Comparison of ENCODE assay signal across 29 mouse cellular contexts in genomic region chrX:50948116-50948515, GRCm38 (mm10). TPM values are rescaled to one million over a fixed set of nuclear protein-coding genes. Genes with fewer than 3 reads are reported as not detected.
A peak's percentile ranks its signal among the peaks of the same experiment; 100 is the strongest.
DNase-seq lines count a peak whose midpoint lies in the region; ATAC-seq and TF ChIP-seq lines count a peak whose summit lies in the region.
"Had no signal": no experiment of that assay in that cellular context is flagged by ENCODE, and none has a peak within 500 bp of the region (broad histone marks: within the 10 kb centered on the region; RNA-seq: fewer than 3 reads in every experiment).

No protein-coding gene starts in this region.

- no peak for DNase-seq in gastrocnemius, adult 2 months
- DNase-seq in gastrocnemius, adult 18-20 months (ENCODE audit: low spot score), result no peak
- no peak for DNase-seq in heart, embryonic 10.5 days (ENCODE audit: low spot score)
- DNase-seq in lung, postnatal 25 days (ENCODE audit: low spot score), result no peak
- peak; percentile 44 for DNase-seq in MEL (ENCODE audit: low read depth, low spot score)
- DNase-seq: cerebellum, adult 8-10 months; liver, postnatal 0 days; right cerebral cortex, postnatal 25 days; thymus, adult 18-20 months; thymus, postnatal 25 days had no signal

- TF ChIP-seq POLR2A in MEL (IDR thresholded peaks at IDR 0.05; ENCODE audit: control insufficient read depth in 1 of 2, insufficient read depth in 1 of 2, low read depth in 1 of 2, low read length in 2 of 2, poor library complexity in 1 of 2), result no peak

- intact Hi-C loops in gastrocnemius, adult 2 months (cut with DNase I), result no loop called here

- no peaks in the 10 kb centered on the region for H3K9me3 ChIP-seq in heart, embryonic 15.5 days (replicated peaks)
- H3K9me3 ChIP-seq in heart, embryonic 10.5 days, result no peaks in the 10 kb centered on the region
- no peaks in the 10 kb centered on the region for H3K9me3 ChIP-seq in lung, embryonic 15.5 days
- no peaks in the 10 kb centered on the region for H3K9me3 ChIP-seq in MEL (replicated peaks; ENCODE audit: insufficient read depth, low read length)
- H3K9me3 ChIP-seq: G1E; limb, embryonic 13.5 days; liver, embryonic 12.5 days; stomach, embryonic 15.5 days had no signal

- H3K4me3 ChIP-seq in gastrocnemius, adult 2 months, result peak overlapping the region; percentile 13; the same call in 1 of the 2 replicates
- no peak overlapping the region for H3K4me3 ChIP-seq in heart, embryonic 15.5 days
- no peak overlapping the region for H3K4me3 ChIP-seq in heart, embryonic 10.5 days
- H3K4me3 ChIP-seq in lung, embryonic 15.5 days, result no peak overlapping the region
- no peak overlapping the region for H3K4me3 ChIP-seq in MEL (ENCODE audit: control insufficient read depth in 1 of 2, insufficient read depth in 1 of 2, low read depth in 2 of 2, low read length in 2 of 2)
- H3K4me3 ChIP-seq: layer of hippocampus, adult 2 months; left cerebral cortex, adult 2 months; limb, embryonic 13.5 days; liver, embryonic 12.5 days; stomach, embryonic 15.5 days had no signal

- TF ChIP-seq RAD21 in MEL (IDR thresholded peaks at IDR 0.05; ENCODE audit: low read depth, low read length), result no peak

- 0 out of 2 replicates have a peak, but pooled peaks have one; percentile 18 for ATAC-seq in heart, embryonic 15.5 days (replicated peaks; ENCODE audit: insufficient number of reproducible peaks, insufficient read depth, low FRiP score, low read depth)
- ATAC-seq in lung, embryonic 15.5 days (ENCODE audit: borderline replicate concordance, extremely low read depth, low FRiP score, low TSS enrichment), result no peak
- ATAC-seq: forebrain, embryonic 14.5 days; hindbrain, embryonic 16.5 days; liver, embryonic 12.5 days; liver, postnatal 0 days; midbrain, embryonic 16.5 days; Patski had no signal

- H3K4me2 ChIP-seq in heart, embryonic 15.5 days, result peak overlapping the region; percentile 15; the same call in 1 of the 2 replicates
- H3K4me2 ChIP-seq in lung, embryonic 15.5 days, result no peak overlapping the region
- H3K4me2 ChIP-seq: limb, embryonic 13.5 days; liver, embryonic 12.5 days; midbrain, embryonic 11.5 days; stomach, embryonic 15.5 days had no signal

- TF ChIP-seq CTCF in gastrocnemius, adult 2 months (IDR thresholded peaks at IDR 0.05), result no peak
- no peak for TF ChIP-seq CTCF in MEL (IDR thresholded peaks at IDR 0.05 in 2 of 3, conservative IDR thresholded peaks at IDR 0.05 in 1 of 3; ENCODE audit: control insufficient read depth in 1 of 3, insufficient read depth in 1 of 3, low read depth in 2 of 3, low read length in 3 of 3, poor library complexity in 1 of 3, severe bottlenecking in 1 of 3)

- no peak for TF ChIP-seq EP300 in MEL (IDR thresholded peaks at IDR 0.05; ENCODE audit: low read depth in 1 of 2, low read length in 2 of 2)

- no peaks in the 10 kb centered on the region for H3K27me3 ChIP-seq in heart, embryonic 15.5 days
- H3K27me3 ChIP-seq in heart, embryonic 10.5 days (ENCODE audit: insufficient read depth, poor library complexity, severe bottlenecking), result no peaks in the 10 kb centered on the region
- no peaks in the 10 kb centered on the region for H3K27me3 ChIP-seq in lung, embryonic 15.5 days
- H3K27me3 ChIP-seq in MEL (ENCODE audit: control insufficient read depth in 1 of 2, insufficient read depth in 2 of 2, low read length in 2 of 2), result no peaks in the 10 kb centered on the region
- H3K27me3 ChIP-seq: limb, embryonic 13.5 days; liver, embryonic 12.5 days; stomach, embryonic 15.5 days had no signal

- no peaks in the 10 kb centered on the region for H3K79me2 ChIP-seq in MEL (ENCODE audit: control insufficient read depth, insufficient read depth, low read length, poor library complexity)

- no peaks in the 10 kb centered on the region for H3K4me1 ChIP-seq in heart, embryonic 15.5 days (replicated peaks)
- no peaks in the 10 kb centered on the region for H3K4me1 ChIP-seq in heart, embryonic 10.5 days
- H3K4me1 ChIP-seq in lung, embryonic 15.5 days, result no peaks in the 10 kb centered on the region
- H3K4me1 ChIP-seq in MEL (ENCODE audit: control insufficient read depth in 1 of 2, insufficient read depth in 2 of 2, low read length in 2 of 2), result peaks cover 2 to 3% of the 10 kb centered on the region in 2 experiments; a peak in 3 of 4 replicates
- H3K4me1 ChIP-seq: limb, embryonic 13.5 days; liver, embryonic 12.5 days; stomach, embryonic 15.5 days had no signal

- no peaks in the 10 kb centered on the region for H3K36me3 ChIP-seq in heart, embryonic 15.5 days
- H3K36me3 ChIP-seq in heart, embryonic 10.5 days, result no peaks in the 10 kb centered on the region
- no peaks in the 10 kb centered on the region for H3K36me3 ChIP-seq in lung, embryonic 15.5 days
- H3K36me3 ChIP-seq in MEL (ENCODE audit: control insufficient read depth in 1 of 2, insufficient read depth in 2 of 2, low read length in 2 of 2), result peaks cover 0 to 5% of the 10 kb centered on the region in 2 experiments; a peak in 2 of 4 replicates
- H3K36me3 ChIP-seq: G1E; limb, embryonic 13.5 days; liver, embryonic 12.5 days; stomach, embryonic 15.5 days had no signal

- peak overlapping the region; percentile 55 for H3K27ac ChIP-seq in gastrocnemius, adult 2 months
- peak overlapping the region; percentile 74 for H3K27ac ChIP-seq in heart, embryonic 15.5 days
- H3K27ac ChIP-seq in heart, embryonic 10.5 days, result no peak overlapping the region
- peak overlapping the region; percentile 44; the same call in 1 of the 2 replicates for H3K27ac ChIP-seq in lung, embryonic 15.5 days
- H3K27ac ChIP-seq in MEL (ENCODE audit: control insufficient read depth, low read depth, low read length), result no peak overlapping the region
- H3K27ac ChIP-seq: layer of hippocampus, adult 2 months; left cerebral cortex, adult 2 months; limb, embryonic 13.5 days; liver, embryonic 12.5 days; stomach, embryonic 15.5 days had no signal

- WGBS in heart, embryonic 15.5 days, result 27% methylated on average over 4 of the region's 4 CpGs
- WGBS in heart, embryonic 10.5 days, result 47% methylated on average over 4 of the region's 4 CpGs
- 49% methylated on average over 4 of the region's 4 CpGs for WGBS in lung, embryonic 15.5 days

- no peak overlapping the region for H3K9ac ChIP-seq in heart, embryonic 15.5 days
- H3K9ac ChIP-seq in lung, embryonic 15.5 days, result no peak overlapping the region
- H3K9ac ChIP-seq in MEL (ENCODE audit: control insufficient read depth, low read depth, low read length, poor library complexity, severe bottlenecking), result no peak overlapping the region
- H3K9ac ChIP-seq: limb, embryonic 13.5 days; liver, embryonic 12.5 days; liver, postnatal 0 days; stomach, embryonic 15.5 days had no signal

TF ChIP-seq in MEL, 35 proteins besides CTCF, POLR2A, EP300 and RAD21:
- no peak for TF ChIP-seq NELFE (IDR thresholded peaks at IDR 0.05; ENCODE audit: low read depth, low read length)
- TF ChIP-seq ZKSCAN1 (IDR thresholded peaks at IDR 0.05; ENCODE audit: low read depth, low read length), result no peak
- TF ChIP-seq SMC3 (IDR thresholded peaks at IDR 0.05; ENCODE audit: low read depth, low read length), result no peak
- TF ChIP-seq MAZ (IDR thresholded peaks at IDR 0.05; ENCODE audit: low read depth, low read length), result no peak
- TF ChIP-seq USF1 (IDR thresholded peaks at IDR 0.05; ENCODE audit: low read depth, low read length), result no peak
- no peak for TF ChIP-seq ZNF384 (IDR thresholded peaks at IDR 0.05; ENCODE audit: low read depth, low read length)
- TF ChIP-seq MEF2A (IDR thresholded peaks at IDR 0.05; ENCODE audit: extremely low read depth, insufficient replicate concordance, low read depth, low read length, poor library complexity, severe bottlenecking), result no peak
- no peak for TF ChIP-seq ETS1 (IDR thresholded peaks at IDR 0.05; ENCODE audit: low read depth, low read length)
- TF ChIP-seq TBP (IDR thresholded peaks at IDR 0.05; ENCODE audit: low read depth, low read length), result no peak
- TF ChIP-seq TAL1 (IDR thresholded peaks at IDR 0.05; ENCODE audit: low read length), result no peak

RNA-seq across cellular contexts. Expression of gene Frmd7, which starts 5.6 kb away (rescaled TPM):
- under 1 TPM; 0.33 to 0.59 TPM for total RNA-seq in gastrocnemius, adult 2 months (2021)
- total RNA-seq in gastrocnemius, adult 18-20 months (2021), result under 1 TPM; 0.43 TPM
- polyA plus RNA-seq in heart, embryonic 15.5 days (2015; fragmentation: Nextera tagmentation; extraction: Ambion mirVana), result 0.15 and 0.23 TPM in 2 replicates
- 0.25 and 0.43 TPM in 2 replicates for polyA plus RNA-seq in heart, embryonic 10.5 days (2016; fragmentation: Nextera tagmentation; extraction: Ambion mirVana)
- 0.17 TPM in 1 of 2 replicates, not detected in the other for polyA plus RNA-seq in lung, embryonic 15.5 days (2015; fragmentation: Nextera tagmentation; extraction: Ambion mirVana)
- total RNA-seq in MEL (2012; rRNA removed), result not detected in 2 replicates
- polyA plus RNA-seq in MEL (2012; ENCODE audit: insufficient read depth in 1 of 2, insufficient read length in 2 of 2, low read depth in 1 of 2, low replicate concordance in 2 of 2, missing spikeins in 1 of 2), result not detected
- total RNA-seq: G1E; megakaryocyte, adult 5-6 weeks; neutrophil, adult 5-6 weeks had no signal
- polyA plus RNA-seq: embryonic facial prominence, embryonic 11.5 days; G1E; intestine, embryonic 14.5 days; kidney, adult 2 months; liver, postnatal 0 days; midbrain, embryonic 11.5 days; neural tube, embryonic 11.5 days; Patski; stomach, embryonic 15.5 days had no signal

Comparison
In these comparisons a context has a peak if more than half of its experiments do, and no peak if none do; other contexts are left out.
1. H3K27ac ChIP-seq: peak in gastrocnemius, adult 2 months (single experiment), heart, embryonic 15.5 days (single experiment) and lung, embryonic 15.5 days (single experiment); none in heart, embryonic 10.5 days (single experiment) and MEL (single experiment).